ENCODE assay signal across 15 mouse cellular contexts in the genomic region with DNA sequence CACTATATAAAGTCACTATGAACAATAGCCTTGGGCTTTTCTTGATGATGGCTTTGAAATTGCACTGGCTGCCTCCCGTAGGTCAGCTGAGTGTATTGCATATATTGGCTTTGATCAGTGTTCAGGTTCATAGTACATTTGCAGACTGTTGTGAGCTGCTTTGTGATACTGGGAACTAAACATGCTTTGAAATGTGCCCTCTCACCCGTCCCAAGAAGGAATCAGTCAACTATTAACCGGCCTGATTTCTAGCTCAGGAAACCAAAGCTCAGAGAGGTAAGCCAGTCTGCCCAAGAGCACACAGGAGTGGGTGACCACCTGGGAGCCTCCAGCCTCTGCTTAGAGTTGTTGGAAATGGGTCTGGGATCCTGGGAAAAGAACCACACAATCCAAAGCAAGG. TPM values are rescaled to one million over a fixed set of nuclear protein-coding genes. Genes with fewer than 3 reads are reported as not detected.
DNase-seq lines count a peak whose midpoint lies in the region; ATAC-seq and TF ChIP-seq lines count a peak whose summit lies in the region.
"Had no signal": no experiment of that assay in that cellular context is flagged by ENCODE, and none has a peak within 500 bp of the region (broad histone marks: within the 10 kb centered on the region; RNA-seq: fewer than 3 reads in every experiment).

No protein-coding gene starts in this region.

- H3K4me1 ChIP-seq in kidney, embryonic 14.5 days (ENCODE audit: control insufficient read depth, insufficient read depth, low read length): peaks cover 17% of the 10 kb centered on the region; the same call in 1 of the 2 replicates
- peaks cover 37% of the 10 kb centered on the region for H3K4me1 ChIP-seq in midbrain, embryonic 14.5 days (ENCODE audit: control insufficient read depth, insufficient read depth, low read length)
- peaks cover 29% of the 10 kb centered on the region for H3K4me1 ChIP-seq in midbrain, embryonic 15.5 days
- no peaks in the 10 kb centered on the region for H3K4me1 ChIP-seq in intestine, postnatal 0 days (replicated peaks; ENCODE audit: control insufficient read depth, insufficient read depth, low read length)
- H3K4me1 ChIP-seq: heart, embryonic 13.5 days; lung, embryonic 15.5 days; stomach, embryonic 15.5 days had no signal

- DNase-seq in kidney, adult 18-20 months: no peak
- DNase-seq in midbrain, embryonic 14.5 days: no peak
- DNase-seq in yolk sac, embryonic 10.5 days (ENCODE audit: low spot score): peak; percentile 42
- DNase-seq in cerebellum, adult 11 months: no peak
- DNase-seq: cerebellum, adult 2 months; layer of hippocampus, adult 9-11 months; thymus, postnatal 25 days had no signal

- 51% methylated on average over 3 of the region's 3 CpGs for WGBS in kidney, embryonic 14.5 days
- WGBS in midbrain, embryonic 14.5 days: 50% methylated on average over 3 of the region's 3 CpGs
- 61% methylated on average over 3 of the region's 3 CpGs for WGBS in midbrain, embryonic 15.5 days
- 32% methylated on average over 3 of the region's 3 CpGs for WGBS in intestine, postnatal 0 days

- 0 out of 2 replicates have a peak overlapping the region, but pooled peaks have one; percentile 5 for H3K27ac ChIP-seq in kidney, embryonic 14.5 days (ENCODE audit: low read depth, low read length)
- peak overlapping the region; percentile 38; the same call in 1 of the 2 replicates for H3K27ac ChIP-seq in midbrain, embryonic 14.5 days (replicated peaks; ENCODE audit: low read depth, low read length)
- no peak overlapping the region for H3K27ac ChIP-seq in midbrain, embryonic 15.5 days
- no peak overlapping the region for H3K27ac ChIP-seq in intestine, postnatal 0 days (ENCODE audit: low read depth, low read length)
- H3K27ac ChIP-seq: embryonic facial prominence, embryonic 15.5 days; heart, embryonic 13.5 days; lung, embryonic 15.5 days; neural tube, embryonic 12.5 days; stomach, embryonic 15.5 days had no signal

- peak; percentile 32; the same call in 1 of the 2 replicates for TF ChIP-seq CTCF in intestine, postnatal 0 days (IDR thresholded peaks at IDR 0.05; ENCODE audit: low read depth)

- no peaks in the 10 kb centered on the region; the same call in 1 of the 2 replicates for H3K9me3 ChIP-seq in kidney, embryonic 14.5 days (ENCODE audit: control insufficient read depth, low read length)
- no peaks in the 10 kb centered on the region for H3K9me3 ChIP-seq in midbrain, embryonic 14.5 days (ENCODE audit: control insufficient read depth, low read length)
- H3K9me3 ChIP-seq in midbrain, embryonic 15.5 days: no peaks in the 10 kb centered on the region
- H3K9me3 ChIP-seq in intestine, postnatal 0 days (ENCODE audit: control insufficient read depth): no peaks in the 10 kb centered on the region
- H3K9me3 ChIP-seq: embryonic facial prominence, embryonic 15.5 days; heart, embryonic 13.5 days; lung, embryonic 15.5 days; neural tube, embryonic 12.5 days; stomach, embryonic 15.5 days had no signal

- H3K4me2 ChIP-seq in kidney, embryonic 14.5 days (replicated peaks; ENCODE audit: low read depth, low read length): no peak overlapping the region
- no peak overlapping the region for H3K4me2 ChIP-seq in midbrain, embryonic 14.5 days (ENCODE audit: low read length)
- H3K4me2 ChIP-seq in midbrain, embryonic 15.5 days: no peak overlapping the region
- H3K4me2 ChIP-seq in intestine, postnatal 0 days (replicated peaks; ENCODE audit: low read depth): no peak overlapping the region
- H3K4me2 ChIP-seq: embryonic facial prominence, embryonic 15.5 days; heart, embryonic 13.5 days; lung, embryonic 15.5 days; neural tube, embryonic 12.5 days; stomach, embryonic 15.5 days had no signal

- ATAC-seq in kidney, embryonic 14.5 days (ENCODE audit: low FRiP score, low TSS enrichment): 0 out of 2 replicates have a peak, but pooled peaks have one; percentile 41
- no peak for ATAC-seq in midbrain, embryonic 14.5 days (ENCODE audit: low FRiP score, low TSS enrichment)
- ATAC-seq in midbrain, embryonic 15.5 days (replicated peaks): no peak
- peak; percentile 51; the same call in 1 of the 2 replicates for ATAC-seq in intestine, postnatal 0 days

- H3K27me3 ChIP-seq in kidney, embryonic 14.5 days (ENCODE audit: control insufficient read depth, insufficient read depth, low read length): no peaks in the 10 kb centered on the region
- H3K27me3 ChIP-seq in midbrain, embryonic 14.5 days (ENCODE audit: control insufficient read depth, insufficient read depth, low read length): no peaks in the 10 kb centered on the region
- no peaks in the 10 kb centered on the region for H3K27me3 ChIP-seq in midbrain, embryonic 15.5 days (replicated peaks)
- H3K27me3 ChIP-seq in intestine, postnatal 0 days (replicated peaks; ENCODE audit: control insufficient read depth, insufficient read depth, low read length): no peaks in the 10 kb centered on the region
- H3K27me3 ChIP-seq: embryonic facial prominence, embryonic 15.5 days; lung, embryonic 15.5 days; neural tube, embryonic 12.5 days; stomach, embryonic 15.5 days had no signal

- H3K36me3 ChIP-seq in kidney, embryonic 14.5 days (ENCODE audit: control insufficient read depth, insufficient read depth, low read length): no peaks in the 10 kb centered on the region
- no peaks in the 10 kb centered on the region for H3K36me3 ChIP-seq in midbrain, embryonic 14.5 days (ENCODE audit: control insufficient read depth, insufficient read depth, low read length)
- no peaks in the 10 kb centered on the region for H3K36me3 ChIP-seq in midbrain, embryonic 15.5 days (replicated peaks)
- no peaks in the 10 kb centered on the region for H3K36me3 ChIP-seq in intestine, postnatal 0 days (ENCODE audit: control insufficient read depth, insufficient read depth)
- H3K36me3 ChIP-seq: embryonic facial prominence, embryonic 15.5 days; heart, embryonic 13.5 days; lung, embryonic 15.5 days; neural tube, embryonic 12.5 days; stomach, embryonic 15.5 days had no signal

- no peak overlapping the region for H3K4me3 ChIP-seq in kidney, embryonic 14.5 days (ENCODE audit: low read length)
- no peak overlapping the region for H3K4me3 ChIP-seq in midbrain, embryonic 14.5 days (replicated peaks; ENCODE audit: low read depth, low read length)
- H3K4me3 ChIP-seq in midbrain, embryonic 15.5 days: no peak overlapping the region
- H3K4me3 ChIP-seq in intestine, postnatal 0 days (ENCODE audit: low read depth, low read length): no peak overlapping the region
- H3K4me3 ChIP-seq: embryonic facial prominence, embryonic 15.5 days; heart, embryonic 13.5 days; lung, embryonic 15.5 days; neural tube, embryonic 12.5 days; stomach, embryonic 15.5 days had no signal

- no peak overlapping the region for H3K9ac ChIP-seq in kidney, embryonic 14.5 days (ENCODE audit: low read depth, low read length)
- H3K9ac ChIP-seq in midbrain, embryonic 14.5 days (replicated peaks; ENCODE audit: low read length): no peak overlapping the region
- H3K9ac ChIP-seq in midbrain, embryonic 15.5 days: no peak overlapping the region
- no peak overlapping the region for H3K9ac ChIP-seq in intestine, postnatal 0 days (ENCODE audit: low read depth, low read length)
- H3K9ac ChIP-seq: embryonic facial prominence, embryonic 15.5 days; heart, embryonic 13.5 days; lung, embryonic 15.5 days; neural tube, embryonic 12.5 days; stomach, embryonic 15.5 days had no signal

RNA-seq across cellular contexts. Expression of gene Hdac11, which starts 11.4 kb away (rescaled TPM):
- polyA plus RNA-seq in kidney, embryonic 14.5 days (2014; fragmentation: Nextera tagmentation; extraction: Ambion mirVana): 11.6 and 14.1 TPM in 2 replicates
- polyA plus RNA-seq in midbrain, embryonic 14.5 days (2014; fragmentation: Nextera tagmentation; extraction: Ambion mirVana): 42.1 and 50.3 TPM in 2 replicates
- 46.5 and 49.4 TPM in 2 replicates for polyA plus RNA-seq in midbrain, embryonic 15.5 days (2015; fragmentation: Nextera tagmentation; extraction: Ambion mirVana)
- 4.2 and 4.8 TPM in 2 replicates for polyA plus RNA-seq in intestine, postnatal 0 days (2015; fragmentation: Nextera tagmentation; extraction: Ambion mirVana)

RNA-seq across cellular contexts. Expression of gene Nup210, which starts 28.4 kb away (rescaled TPM):
- polyA plus RNA-seq in kidney, embryonic 14.5 days (2014; fragmentation: Nextera tagmentation; extraction: Ambion mirVana): 13.1 and 30.6 TPM in 2 replicates
- polyA plus RNA-seq in midbrain, embryonic 14.5 days (2014; fragmentation: Nextera tagmentation; extraction: Ambion mirVana): 17.1 and 28.0 TPM in 2 replicates
- 22.0 and 22.5 TPM in 2 replicates for polyA plus RNA-seq in midbrain, embryonic 15.5 days (2015; fragmentation: Nextera tagmentation; extraction: Ambion mirVana)
- polyA plus RNA-seq in intestine, postnatal 0 days (2015; fragmentation: Nextera tagmentation; extraction: Ambion mirVana): 2.8 TPM in 2 replicates

Comparison
In these comparisons a context has a peak if more than half of its experiments do, and no peak if none do; other contexts are left out.
1. H3K27ac ChIP-seq: peak in kidney, embryonic 14.5 days (single experiment) and midbrain, embryonic 14.5 days (single experiment); none in midbrain, embryonic 15.5 days (single experiment) and intestine, postnatal 0 days (single experiment).
2. ATAC-seq: peak in kidney, embryonic 14.5 days (single experiment) and intestine, postnatal 0 days (single experiment); none in midbrain, embryonic 14.5 days (single experiment) and midbrain, embryonic 15.5 days (single experiment).